Mouse (Mus musculus): ENCODE results near the gene Fkbp8. TPM values are rescaled to one million over a fixed set of nuclear protein-coding genes. Genes with fewer than 3 reads are reported as not detected.

The Fkbp8 gene
- polyA plus RNA-seq, 1 experiment from 2014 or later, result 357 TPM

DNA sequence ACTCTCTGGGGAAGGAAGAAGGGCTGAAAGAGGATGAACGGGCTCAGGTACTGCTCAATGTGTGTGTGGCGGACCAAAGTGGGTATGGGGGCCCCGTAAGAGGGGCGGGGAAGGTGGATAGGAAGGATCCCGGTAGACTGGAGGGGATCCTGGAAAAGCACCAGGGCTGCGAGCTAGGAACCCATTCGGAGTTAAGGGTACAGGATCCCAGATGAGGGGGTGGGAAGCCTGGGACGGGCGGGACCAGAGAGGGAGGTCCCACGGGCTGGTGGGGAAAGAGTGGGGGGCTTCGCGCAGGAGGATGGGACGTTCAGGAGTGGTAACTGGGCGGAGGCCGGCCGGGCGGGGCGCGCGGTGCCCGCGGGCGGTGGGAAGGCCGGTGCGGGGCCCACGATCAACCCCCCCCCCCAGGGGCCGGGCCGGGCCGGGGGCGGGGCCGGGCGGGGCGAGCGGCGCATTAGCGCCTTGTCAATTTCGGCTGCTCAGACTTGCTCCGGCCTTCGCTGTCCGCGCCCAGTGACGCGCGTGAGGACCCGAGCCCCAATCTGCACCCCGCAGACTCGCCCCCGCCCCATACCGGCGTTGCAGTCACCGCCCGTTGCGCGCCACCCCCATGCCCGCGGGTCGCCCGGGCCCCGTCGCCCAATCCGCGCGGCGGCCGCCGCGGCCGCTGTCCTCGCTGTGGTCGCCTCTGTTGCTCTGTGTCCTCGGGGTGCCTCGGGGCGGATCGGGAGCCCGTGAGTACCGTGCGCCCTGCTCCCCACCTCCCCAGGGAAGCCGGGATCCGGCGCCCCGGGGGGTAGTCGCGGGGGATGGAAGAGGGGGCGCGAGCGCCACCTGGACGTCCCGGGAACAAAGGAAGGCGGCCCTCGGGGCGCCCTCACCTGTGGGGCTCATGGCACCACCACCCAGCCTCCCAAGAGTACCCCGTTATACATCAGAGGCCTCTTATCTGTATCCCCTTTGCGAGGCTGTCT lies 34.6 kb upstream of the Fkbp8 start, which contains the start of gene Crlf1:
TSS of gene Crlf1 (plus strand) at position 495 of the 977 bp plus-strand sequence.
- Histone ChIP-seq H3K27me3 (peaks cover 100% of the 10 kb centered on the region), H3K4me1 (peaks cover 64% of the 10 kb centered on the region), H3K4me3 (peak within 1 kb of the TSS; percentile 38), H3K9ac (peak within 1 kb of the TSS; percentile 50), H3K27ac (no peak within 1 kb of the TSS), H3K9me3 (replicated peaks) (no peaks in the 10 kb centered on the region), H3K36me3 (ENCODE audit: poor library complexity, severe bottlenecking) (no peaks in the 10 kb centered on the region), H3K4me2 (peak within 1 kb of the TSS; percentile 61)
- ATAC-seq, result 0 out of 2 replicates have a peak, but pooled peaks have one; percentile 19
- WGBS, result under 1% methylated on average over 59 of the region's 93 CpGs

DNA sequence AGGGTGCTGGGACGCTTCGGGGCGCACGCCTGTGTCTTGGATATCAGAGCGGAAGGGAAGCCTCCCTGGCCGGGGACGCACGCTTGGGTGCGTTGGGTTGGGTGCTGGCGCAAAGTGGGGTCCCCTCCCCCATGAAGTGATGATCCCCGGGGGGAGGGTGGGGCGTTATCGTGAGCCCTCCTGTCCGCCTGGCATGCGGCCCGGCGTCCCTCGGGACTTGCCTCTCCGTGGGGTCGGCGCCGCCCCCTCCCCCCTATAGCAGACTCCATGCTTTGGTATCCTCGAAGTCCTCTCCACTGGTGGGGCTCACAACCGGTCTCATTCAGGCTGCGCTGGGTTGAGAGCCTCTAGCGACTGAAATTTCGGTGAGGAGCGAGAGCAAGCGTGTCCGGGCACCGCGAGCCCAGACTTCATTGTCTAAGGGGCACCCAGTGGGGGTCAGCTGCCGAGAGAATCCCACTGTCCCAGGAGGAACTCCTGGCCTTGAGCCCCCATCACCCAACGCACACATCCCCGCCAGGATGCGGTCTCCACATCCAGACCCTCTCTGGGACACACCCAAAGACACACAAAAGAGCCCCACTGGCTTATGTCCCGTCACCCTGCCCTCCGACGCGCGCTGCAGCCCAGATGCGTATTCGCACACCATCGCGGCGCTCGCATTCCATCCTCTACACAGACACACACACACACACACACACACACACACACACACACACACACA lies 33.7 kb upstream of the Fkbp8 start:
- Histone ChIP-seq H3K4me3 (peak overlapping the region; percentile 38), H3K27me3 (peaks cover 100% of the 10 kb centered on the region), H3K4me1 (peaks cover 55% of the 10 kb centered on the region), H3K9ac (0 out of 2 replicates have a peak overlapping the region, but pooled peaks have one; percentile 50), H3K36me3 (ENCODE audit: poor library complexity, severe bottlenecking) (no peaks in the 10 kb centered on the region), H3K27ac (no peak overlapping the region), H3K9me3 (replicated peaks) (no peaks in the 10 kb centered on the region), H3K4me2 (peak overlapping the region; percentile 61)
- no peak for ATAC-seq
- 1% methylated on average over 47 of the region's 47 CpGs for WGBS

DNA sequence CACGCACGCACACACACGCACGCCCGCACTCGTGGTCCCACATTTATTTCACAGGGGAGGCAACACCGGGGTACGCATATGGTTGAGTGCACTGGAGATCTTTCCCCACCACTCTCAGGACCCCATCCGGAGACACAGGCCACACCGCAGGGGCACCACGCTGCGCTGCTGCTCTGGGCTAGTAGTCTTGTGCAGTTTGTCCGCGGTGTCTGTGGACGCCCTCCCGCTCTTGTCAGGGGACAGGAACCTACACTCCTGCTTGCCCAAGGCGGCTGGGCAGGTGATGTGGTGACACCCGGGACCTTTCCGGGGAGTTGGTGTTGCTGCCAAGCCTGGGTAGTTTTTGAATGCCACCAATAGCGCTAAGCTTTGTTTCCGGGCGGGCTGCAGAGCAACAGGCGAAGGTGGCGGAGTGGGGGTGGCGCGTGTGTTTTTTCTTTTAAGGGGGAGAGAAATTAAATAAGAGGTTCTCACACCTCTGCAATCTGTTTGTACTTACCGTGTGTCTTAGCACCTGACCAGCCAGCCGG lies 33.0 kb upstream of the Fkbp8 start:
- Histone ChIP-seq H3K27me3 (peaks cover 100% of the 10 kb centered on the region), H3K4me3 (peak overlapping the region; percentile 14), H3K9ac (no peak overlapping the region), H3K36me3 (ENCODE audit: poor library complexity, severe bottlenecking) (no peaks in the 10 kb centered on the region), H3K4me2 (peak overlapping the region; percentile 61; the same call in 1 of the 2 replicates), H3K9me3 (replicated peaks) (no peaks in the 10 kb centered on the region), H3K27ac (no peak overlapping the region), H3K4me1 (peaks cover 48% of the 10 kb centered on the region)
- no peak for ATAC-seq
- 3% methylated on average over 26 of the region's 28 CpGs for WGBS

DNA sequence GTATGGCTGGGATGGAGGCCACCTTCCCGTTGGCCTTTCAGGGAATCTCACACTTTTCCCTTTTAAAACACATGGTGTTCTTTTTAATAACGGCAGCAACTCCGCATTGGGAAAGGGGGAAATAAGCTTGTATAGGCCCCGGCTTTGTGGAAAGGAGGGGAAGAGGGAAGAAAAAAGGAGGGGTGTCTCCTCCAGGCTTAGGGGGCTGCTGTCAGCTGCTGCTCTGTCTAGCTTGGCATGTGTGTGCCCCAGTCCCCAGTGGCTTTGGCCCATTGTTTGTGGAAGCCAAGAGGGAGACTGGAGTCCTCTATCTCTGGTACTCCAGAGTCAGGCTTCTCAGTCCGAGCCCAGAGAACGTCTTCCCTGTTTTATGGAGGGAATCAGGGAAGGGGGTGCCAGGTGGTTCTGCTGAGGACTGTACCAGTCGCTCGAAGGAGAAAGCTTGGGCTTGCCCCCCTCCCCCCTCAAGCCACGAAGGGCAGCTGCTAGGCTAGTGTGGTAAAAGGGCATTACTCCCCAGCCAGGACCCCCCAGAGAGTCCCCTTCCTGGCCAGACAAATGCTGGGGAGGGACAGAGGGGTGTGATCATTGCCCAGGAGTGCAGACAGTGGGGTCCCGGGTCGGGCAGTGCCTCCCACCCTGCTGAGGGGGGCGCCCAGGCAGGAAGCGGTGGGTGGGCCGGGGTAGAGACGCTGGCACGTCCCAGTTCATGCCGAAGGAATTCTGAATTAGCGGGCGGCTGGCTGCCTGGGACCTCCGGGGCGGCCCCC lies 32.3 kb upstream of the Fkbp8 start:
- H3K4me2 ChIP-seq, result 0 out of 2 replicates have a peak overlapping the region, but pooled peaks have one; percentile 61
- no peak overlapping the region for H3K27ac ChIP-seq
- peak overlapping the region; percentile 9; the same call in 1 of the 2 replicates for H3K4me3 ChIP-seq
- no peaks in the 10 kb centered on the region for H3K9me3 ChIP-seq (replicated peaks)
- no peak overlapping the region for H3K9ac ChIP-seq
- 2% methylated on average over 19 of the region's 21 CpGs for WGBS
- H3K36me3 ChIP-seq (ENCODE audit: poor library complexity, severe bottlenecking), result no peaks in the 10 kb centered on the region
- H3K4me1 ChIP-seq, result peaks cover 45% of the 10 kb centered on the region
- H3K27me3 ChIP-seq, result peaks cover 100% of the 10 kb centered on the region
- ATAC-seq, result 0 out of 2 replicates have a peak, but pooled peaks have one; percentile 25

DNA sequence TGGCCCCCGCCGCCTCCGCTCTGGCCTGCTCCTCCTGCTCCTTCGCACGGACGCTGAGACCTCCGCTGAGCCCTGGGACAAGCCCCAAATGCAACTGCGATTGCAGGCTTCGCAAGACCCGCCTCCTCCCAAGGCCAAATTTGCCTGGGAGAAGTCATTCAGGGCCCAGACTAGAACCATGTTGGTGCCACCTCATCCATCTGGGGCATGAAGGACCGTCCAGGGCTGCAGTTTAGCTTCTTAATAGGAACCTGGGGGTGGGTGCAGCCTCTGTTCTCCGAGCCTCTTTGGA lies 31.8 kb upstream of the Fkbp8 start:
- Histone ChIP-seq H3K4me2 (0 out of 2 replicates have a peak overlapping the region, but pooled peaks have one; percentile 4), H3K27me3 (peaks cover 100% of the 10 kb centered on the region), H3K4me1 (peaks cover 46% of the 10 kb centered on the region), H3K27ac (no peak overlapping the region), H3K36me3 (ENCODE audit: poor library complexity, severe bottlenecking) (no peaks in the 10 kb centered on the region), H3K4me3 (0 out of 2 replicates have a peak overlapping the region, but pooled peaks have one; percentile 9), H3K9ac (no peak overlapping the region), H3K9me3 (replicated peaks) (no peaks in the 10 kb centered on the region)
- no peak for ATAC-seq
- 6% methylated on average over 12 of the region's 12 CpGs for WGBS

DNA sequence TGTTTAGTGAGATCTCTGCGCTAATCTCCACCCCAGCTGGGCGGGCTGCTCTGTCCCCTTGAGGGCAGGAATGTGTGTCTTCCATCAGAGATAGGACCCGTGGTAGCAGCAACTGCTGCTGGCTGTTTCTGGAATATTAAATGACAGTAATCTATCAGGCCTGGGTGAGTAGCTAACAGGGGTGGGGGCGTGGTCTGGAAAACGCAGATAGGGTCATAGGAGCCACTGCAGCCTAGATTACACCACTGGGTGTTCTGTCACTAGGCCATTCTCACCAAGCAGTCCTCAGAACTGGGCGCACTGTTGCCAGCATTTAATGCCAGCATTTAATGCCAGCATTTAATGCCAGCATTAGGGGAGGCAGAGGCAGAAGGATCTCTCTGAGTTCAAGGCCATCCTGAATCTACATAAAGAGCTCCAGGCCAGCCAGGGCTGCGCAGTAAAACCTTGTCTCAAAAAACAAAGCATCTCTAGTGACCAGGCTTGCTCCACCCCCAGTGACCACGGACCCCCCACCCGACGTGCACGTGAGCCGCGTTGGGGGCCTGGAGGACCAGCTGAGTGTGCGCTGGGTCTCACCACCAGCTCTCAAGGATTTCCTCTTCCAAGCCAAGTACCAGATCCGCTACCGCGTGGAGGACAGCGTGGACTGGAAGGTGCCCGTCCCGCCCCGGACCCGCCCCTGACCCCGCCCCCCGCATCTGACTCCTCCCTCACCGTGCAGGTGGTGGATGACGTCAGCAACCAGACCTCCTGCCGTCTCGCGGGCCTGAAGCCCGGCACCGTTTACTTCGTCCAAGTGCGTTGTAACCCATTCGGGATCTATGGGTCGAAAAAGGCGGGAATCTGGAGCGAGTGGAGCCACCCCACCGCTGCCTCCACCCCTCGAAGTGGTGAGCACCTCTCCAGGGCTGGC lies 26.9 kb upstream of the Fkbp8 start:
- H3K4me2 ChIP-seq, result peak overlapping the region; percentile 27
- H3K4me3 ChIP-seq, result peak overlapping the region; percentile 19
- H3K36me3 ChIP-seq (ENCODE audit: poor library complexity, severe bottlenecking), result peaks cover 8% of the 10 kb centered on the region; the same call in 1 of the 2 replicates
- no peak overlapping the region for H3K27ac ChIP-seq
- H3K9me3 ChIP-seq (replicated peaks), result no peaks in the 10 kb centered on the region
- no peak for ATAC-seq
- no peak overlapping the region for H3K9ac ChIP-seq
- H3K27me3 ChIP-seq, result peaks cover 86% of the 10 kb centered on the region
- 8% methylated on average over 39 of the region's 39 CpGs for WGBS
- peaks cover 41% of the 10 kb centered on the region for H3K4me1 ChIP-seq

DNA sequence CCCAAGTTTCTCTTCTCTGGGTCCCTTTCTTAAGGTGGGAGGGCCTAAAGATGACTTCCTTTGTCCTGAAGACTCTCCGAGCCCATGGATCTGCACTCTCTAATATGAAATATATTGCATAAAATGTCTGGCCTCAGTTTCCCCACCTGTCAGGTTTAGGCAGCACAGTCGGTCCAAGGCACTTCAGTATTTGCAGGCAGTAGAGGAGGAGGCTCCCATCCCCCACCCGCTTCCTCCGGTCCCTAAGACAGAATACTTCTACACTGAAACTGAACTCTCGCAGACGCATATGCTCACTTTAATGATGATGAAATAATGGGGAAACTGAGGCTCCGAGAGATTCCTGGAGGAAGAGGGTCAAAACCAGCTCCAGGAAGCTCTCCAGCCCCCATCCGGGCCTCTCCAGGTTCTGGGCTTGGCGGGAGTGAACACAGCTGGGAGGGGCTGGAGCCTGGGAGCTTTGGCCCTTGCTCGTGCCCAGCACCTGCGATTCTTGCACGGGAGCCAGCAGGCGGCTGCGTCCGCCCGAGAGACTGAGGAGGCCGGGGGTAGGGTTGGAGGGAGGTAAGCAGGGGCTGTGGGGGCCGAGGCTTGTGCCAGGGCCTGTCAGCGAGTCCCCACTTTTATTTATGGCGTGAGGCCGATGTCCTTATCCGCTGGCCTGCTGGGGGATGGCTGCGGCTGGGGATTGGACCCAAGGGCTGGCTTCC lies 25.5 kb upstream of the Fkbp8 start:
- no peaks in the 10 kb centered on the region for H3K9me3 ChIP-seq (replicated peaks)
- peaks cover 46% of the 10 kb centered on the region for H3K4me1 ChIP-seq
- H3K4me2 ChIP-seq, result peak overlapping the region; percentile 24
- H3K4me3 ChIP-seq, result no peak overlapping the region
- ATAC-seq, result no peak
- no peak overlapping the region for H3K27ac ChIP-seq
- H3K9ac ChIP-seq, result peak overlapping the region; percentile 45
- WGBS, result 11% methylated on average over 23 of the region's 23 CpGs
- peaks cover 9% of the 10 kb centered on the region for H3K36me3 ChIP-seq (ENCODE audit: poor library complexity, severe bottlenecking)
- peaks cover 73% of the 10 kb centered on the region for H3K27me3 ChIP-seq

DNA sequence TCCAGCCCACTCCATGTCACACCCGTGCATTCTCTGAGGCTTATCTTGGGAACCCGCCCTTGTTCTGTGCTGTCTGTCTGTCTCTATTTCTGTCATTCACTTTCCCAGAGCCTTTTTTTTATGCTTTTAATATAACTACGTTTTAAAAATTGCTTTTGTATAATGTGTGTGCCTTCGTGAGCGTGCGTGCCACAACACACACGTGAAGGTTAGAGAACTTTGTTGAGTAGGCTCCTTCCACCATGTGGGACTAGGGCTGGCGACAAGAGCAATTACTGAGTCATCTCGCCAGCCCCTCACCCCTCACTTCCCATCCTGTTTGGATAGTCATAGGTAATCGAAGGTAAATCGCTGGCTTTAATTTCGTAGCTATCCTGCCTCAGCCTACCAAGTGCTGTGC lies 25.0 kb upstream of the Fkbp8 start:
- peak overlapping the region; percentile 24; the same call in 1 of the 2 replicates for H3K4me2 ChIP-seq
- H3K36me3 ChIP-seq (ENCODE audit: poor library complexity, severe bottlenecking), result peaks cover 15% of the 10 kb centered on the region
- H3K9ac ChIP-seq, result peak overlapping the region; percentile 45; the same call in 1 of the 2 replicates
- H3K27ac ChIP-seq, result no peak overlapping the region
- no peak for ATAC-seq
- no peak overlapping the region for H3K4me3 ChIP-seq
- peaks cover 46% of the 10 kb centered on the region for H3K4me1 ChIP-seq
- H3K27me3 ChIP-seq, result peaks cover 67% of the 10 kb centered on the region
- no peaks in the 10 kb centered on the region for H3K9me3 ChIP-seq (replicated peaks)
- 35% methylated on average over 12 of the region's 12 CpGs for WGBS

DNA sequence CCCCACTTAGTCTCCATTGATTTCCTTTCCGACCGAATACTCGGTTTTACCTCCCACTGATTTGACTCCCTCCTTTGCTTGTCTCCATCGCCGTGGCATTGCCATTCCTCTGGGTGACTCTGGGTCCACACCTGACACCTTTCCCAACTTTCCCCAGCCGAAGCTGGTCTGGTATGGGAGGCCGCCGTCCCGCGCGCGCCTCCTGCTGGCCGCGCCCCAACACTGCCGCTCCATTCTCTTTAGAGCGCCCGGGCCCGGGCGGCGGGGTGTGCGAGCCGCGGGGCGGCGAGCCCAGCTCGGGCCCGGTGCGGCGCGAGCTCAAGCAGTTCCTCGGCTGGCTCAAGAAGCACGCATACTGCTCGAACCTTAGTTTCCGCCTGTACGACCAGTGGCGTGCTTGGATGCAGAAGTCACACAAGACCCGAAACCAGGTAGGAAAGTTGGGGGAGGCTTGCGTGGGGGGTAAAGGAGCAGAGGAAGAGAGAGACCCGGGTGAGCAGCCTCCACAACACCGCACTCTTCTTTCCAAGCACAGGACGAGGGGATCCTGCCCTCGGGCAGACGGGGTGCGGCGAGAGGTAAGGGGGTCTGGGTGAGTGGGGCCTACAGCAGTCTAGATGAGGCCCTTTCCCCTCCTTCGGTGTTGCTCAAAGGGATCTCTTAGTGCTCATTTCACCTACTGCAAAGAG lies 24.3 kb upstream of the Fkbp8 start:
- Histone ChIP-seq H3K9me3 (replicated peaks) (no peaks in the 10 kb centered on the region), H3K4me3 (no peak overlapping the region), H3K27ac (no peak overlapping the region), H3K9ac (peak overlapping the region; percentile 7; the same call in 1 of the 2 replicates), H3K4me1 (peaks cover 48% of the 10 kb centered on the region), H3K27me3 (peaks cover 60% of the 10 kb centered on the region), H3K36me3 (ENCODE audit: poor library complexity, severe bottlenecking) (peaks cover 22% of the 10 kb centered on the region), H3K4me2 (peak overlapping the region; percentile 22; the same call in 1 of the 2 replicates)
- no peak for ATAC-seq
- WGBS, result 12% methylated on average over 46 of the region's 46 CpGs

All from forebrain, embryonic 13.5 days (tissue).